ENCODE assay signal across 26 mouse cellular contexts in the genomic region with DNA sequence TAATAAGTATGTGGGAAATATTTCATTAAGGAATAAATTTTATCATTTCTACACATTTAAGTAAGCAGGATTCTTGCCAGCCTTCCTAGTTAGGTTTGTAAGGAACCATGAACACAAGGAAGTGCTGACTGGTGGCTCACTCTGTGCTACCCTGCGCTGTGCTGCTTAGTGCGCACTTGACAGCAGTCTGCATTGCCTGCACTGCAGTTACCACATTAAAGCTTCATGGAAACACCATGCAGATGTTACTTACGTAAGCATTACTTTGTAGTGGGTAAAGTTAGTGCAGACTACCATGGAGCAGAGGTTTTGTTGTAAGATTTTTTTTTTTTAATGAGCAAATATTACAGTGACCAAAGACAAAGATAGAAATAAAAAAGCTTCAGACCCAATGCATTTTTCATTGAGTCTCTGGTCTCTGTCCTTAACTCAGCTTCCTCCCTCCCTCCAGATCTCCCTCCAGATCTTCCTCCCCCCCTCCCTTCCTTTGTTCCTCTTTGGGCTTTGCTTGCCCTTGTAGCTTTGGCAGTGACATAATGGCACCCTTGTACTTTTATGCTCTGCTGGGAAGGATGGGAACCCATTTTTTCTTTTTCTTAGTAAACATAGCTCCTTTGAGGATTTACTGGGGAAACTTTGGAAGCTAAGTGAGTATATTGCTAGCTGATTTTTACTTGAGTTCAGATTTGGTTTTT. TPM values are rescaled to one million over a fixed set of nuclear protein-coding genes. Genes with fewer than 3 reads are reported as not detected.
DNase-seq lines count a peak whose midpoint lies in the region; ATAC-seq and TF ChIP-seq lines count a peak whose summit lies in the region.
"Had no signal": no experiment of that assay in that cellular context is flagged by ENCODE, and none has a peak within 500 bp of the region (broad histone marks: within the 10 kb centered on the region; RNA-seq: fewer than 3 reads in every experiment).

No protein-coding gene starts in this region.

- H3K27ac ChIP-seq in thymus, adult 2 months (ENCODE audit: control insufficient read depth, insufficient read depth, low read length) = no peak overlapping the region
- H3K27ac ChIP-seq: embryonic facial prominence, embryonic 15.5 days; forebrain, embryonic 12.5 days; heart, embryonic 15.5 days; hindbrain, embryonic 12.5 days; limb, embryonic 13.5 days; liver, embryonic 15.5 days; midbrain, embryonic 15.5 days; neural tube, embryonic 15.5 days; stomach, embryonic 15.5 days had no signal

- TF ChIP-seq POLR2A in brain, embryonic 14.5 days (IDR thresholded peaks at IDR 0.05; ENCODE audit: borderline replicate concordance, extremely low read depth, insufficient read depth, insufficient read length, poor library complexity, severe bottlenecking) = no peak
- no peak for TF ChIP-seq POLR2A in thymus, adult 2 months (IDR thresholded peaks at IDR 0.05; ENCODE audit: control insufficient read depth, extremely low read depth, insufficient read depth, low read length, poor library complexity)

- H3K36me3 ChIP-seq in thymus, adult 2 months (ENCODE audit: control insufficient read depth, insufficient read depth, low read length) = no peaks in the 10 kb centered on the region

- TF ChIP-seq CTCF in brain, embryonic 14.5 days (IDR thresholded peaks at IDR 0.05; ENCODE audit: borderline replicate concordance, extremely low read depth, insufficient read depth, insufficient read length) = no peak
- no peak for TF ChIP-seq CTCF in thymus, adult 2 months (IDR thresholded peaks at IDR 0.05; ENCODE audit: borderline replicate concordance, control insufficient read depth, extremely low read depth, insufficient read depth, low read length, poor library complexity)

- no peaks in the 10 kb centered on the region for H3K27me3 ChIP-seq in thymus, adult 2 months (ENCODE audit: control insufficient read depth, insufficient read depth, low read length)
- H3K27me3 ChIP-seq: embryonic facial prominence, embryonic 15.5 days; forebrain, embryonic 12.5 days; heart, embryonic 15.5 days; hindbrain, embryonic 12.5 days; limb, embryonic 13.5 days; liver, embryonic 15.5 days; midbrain, embryonic 15.5 days; neural tube, embryonic 15.5 days; stomach, embryonic 15.5 days had no signal

- no peak for DNase-seq in frontal cortex, postnatal 36 days (ENCODE audit: low spot score in 2 of 2)
- DNase-seq in CD4-positive, CD25-positive, alpha-beta regulatory T cell, adult 2 months (ENCODE audit: low read depth, low spot score) = peak; percentile 80
- peak; percentile 12 for DNase-seq in brain, embryonic 14.5 days (ENCODE audit: low read depth)
- peak; percentile 65 for DNase-seq in thymus, adult 2 months
- no peak for DNase-seq in neural tube, embryonic 10.5 days (ENCODE audit: extremely low spot score, low spot score)
- DNase-seq in lung, postnatal 14 days = no peak
- no peak for DNase-seq in layer of hippocampus, postnatal 14 days (ENCODE audit: low spot score in 2 of 2)
- DNase-seq: cerebellum, adult 11-12 months; cerebellum, postnatal 36 days; heart, adult 11 months; kidney, postnatal 10 days; lung, postnatal 36 days; right cerebral cortex, adult 18-20 months; spleen, adult 18-20 months had no signal

- H3K4me3 ChIP-seq in thymus, adult 2 months (ENCODE audit: control insufficient read depth, insufficient read depth, low read length) = no peak overlapping the region
- H3K4me3 ChIP-seq: embryonic facial prominence, embryonic 15.5 days; forebrain, embryonic 12.5 days; heart, embryonic 15.5 days; hindbrain, embryonic 12.5 days; limb, embryonic 13.5 days; liver, embryonic 15.5 days; midbrain, embryonic 15.5 days; neural tube, embryonic 15.5 days; stomach, embryonic 15.5 days had no signal

- 3% methylated on average over 3 of the region's 3 CpGs for WGBS in thymus, adult 2 months

- peaks cover 2% of the 10 kb centered on the region; the same call in 1 of the 2 replicates for H3K4me1 ChIP-seq in thymus, adult 2 months (replicated peaks; ENCODE audit: control insufficient read depth, insufficient read depth, low read length)
- H3K4me1 ChIP-seq: embryonic facial prominence, embryonic 15.5 days; forebrain, embryonic 12.5 days; hindbrain, embryonic 12.5 days; limb, embryonic 13.5 days; liver, embryonic 15.5 days; midbrain, embryonic 15.5 days; neural tube, embryonic 15.5 days; stomach, embryonic 15.5 days had no signal

- ATAC-seq in frontal cortex, adult (ENCODE audit: low TSS enrichment) = peak; percentile 47; the same call in 1 of the 2 replicates
- ATAC-seq: intestine, postnatal 0 days; midbrain, embryonic 15.5 days had no signal

RNA-seq across cellular contexts. Expression of a gene that starts 43.0 kb away (rescaled TPM):
- polyA plus RNA-seq in brain, embryonic 14.5 days (2012; rRNA removed) = 2.3 and 2.5 TPM in 2 replicates
- polyA plus RNA-seq in thymus, adult 2 months (2012; rRNA removed) = 0.05 and 0.23 TPM in 2 replicates
- total RNA-seq in layer of hippocampus, postnatal 14 days (2021) = 10 to 100 TPM; 77.1 to 86.3 TPM
- polyA plus RNA-seq: G1E; liver, embryonic 15.5 days had no signal

Comparison
In these comparisons a context has a peak if more than half of its experiments do, and no peak if none do; other contexts are left out.
1. DNase-seq: peak in CD4-positive, CD25-positive, alpha-beta regulatory T cell, adult 2 months (single experiment), brain, embryonic 14.5 days (single experiment) and thymus, adult 2 months (single experiment); none in frontal cortex, postnatal 36 days (0 of 2), neural tube, embryonic 10.5 days (single experiment), lung, postnatal 14 days (single experiment) and layer of hippocampus, postnatal 14 days (0 of 2).